Mouse (Mus musculus): ENCODE measurements around the gene Zbtb8b. TPM values are rescaled to one million over a fixed set of nuclear protein-coding genes. Genes with fewer than 3 reads are reported as not detected.

Gene Zbtb8b
- total RNA-seq, 2 experiments from 2014 or later: 5.0 to 5.2 TPM

- intact Hi-C loops (cut with DNase I): loop anchor here (2.0 kb wide), 1 partner anchor 56 kb away; no protein-coding TSS in a partner anchor
- H3K27ac ChIP-seq: peak overlapping the region; percentile 38; the same call in 1 of the 2 replicates
- peak; percentile 25 to 26 for DNase-seq (ENCODE audit: extremely low spot score in 1 of 2, low spot score in 2 of 2)
- peak; percentile 61 for TF ChIP-seq CTCF (IDR thresholded peaks at IDR 0.05)
- peak overlapping the region; percentile 51 for H3K4me3 ChIP-seq
These were observed 34.2 kb downstream of the Zbtb8b start for GRCm38 (mm10) chr4:129406447-129406846.

- DNase-seq (ENCODE audit: extremely low spot score in 1 of 2, low spot score in 2 of 2): no peak
- Histone ChIP-seq H3K4me3 (no peak overlapping the region), H3K27ac (no peak overlapping the region)
- intact Hi-C loops (cut with DNase I): no loop called here
- TF ChIP-seq CTCF (IDR thresholded peaks at IDR 0.05): no peak
These were observed 40.8 kb downstream of the Zbtb8b start for GRCm38 (mm10) chr4:129399813-129400212.

- H3K27ac ChIP-seq: no peak overlapping the region
- TF ChIP-seq CTCF (IDR thresholded peaks at IDR 0.05): no peak
- no peak for DNase-seq (ENCODE audit: extremely low spot score in 1 of 2, low spot score in 2 of 2)
- intact Hi-C loops (cut with DNase I): no loop called here
- no peak overlapping the region for H3K4me3 ChIP-seq
These were observed 43.7 kb downstream of the Zbtb8b start for GRCm38 (mm10) chr4:129396960-129397359.

GRCm38 (mm10) chr4:129394089-129394870 lies 46.4 kb downstream of the Zbtb8b start:
- intact Hi-C loops (cut with DNase I): no loop called here
- DNase-seq (ENCODE audit: extremely low spot score in 1 of 2, low spot score in 2 of 2): no peak
- no peak for TF ChIP-seq CTCF (IDR thresholded peaks at IDR 0.05)
- Histone ChIP-seq H3K27ac (no peak overlapping the region), H3K4me3 (no peak overlapping the region)

GRCm38 (mm10) chr4:129390936-129391557 lies 49.6 kb downstream of the Zbtb8b start:
- intact Hi-C loops (cut with DNase I): no loop called here
- Histone ChIP-seq H3K4me3 (no peak overlapping the region), H3K27ac (no peak overlapping the region)
- TF ChIP-seq CTCF (IDR thresholded peaks at IDR 0.05): no peak
- DNase-seq (ENCODE audit: extremely low spot score in 1 of 2, low spot score in 2 of 2): no peak

GRCm38 (mm10) chr4:129390216-129390743 lies 50.4 kb downstream of the Zbtb8b start:
- intact Hi-C loops (cut with DNase I): no loop called here
- DNase-seq (ENCODE audit: extremely low spot score in 1 of 2, low spot score in 2 of 2): no peak
- no peak for TF ChIP-seq CTCF (IDR thresholded peaks at IDR 0.05)
- Histone ChIP-seq H3K27ac (no peak overlapping the region), H3K4me3 (no peak overlapping the region)

GRCm38 (mm10) chr4:129388404-129388803 lies 52.2 kb downstream of the Zbtb8b start:
- intact Hi-C loops (cut with DNase I): no loop called here
- DNase-seq (ENCODE audit: extremely low spot score in 1 of 2, low spot score in 2 of 2): no peak
- Histone ChIP-seq H3K27ac (no peak overlapping the region), H3K4me3 (no peak overlapping the region)
- TF ChIP-seq CTCF (IDR thresholded peaks at IDR 0.05): no peak

- TF ChIP-seq CTCF (IDR thresholded peaks at IDR 0.05): no peak
- H3K4me3 ChIP-seq: no peak overlapping the region
- intact Hi-C loops (cut with DNase I): no loop called here
- H3K27ac ChIP-seq: no peak overlapping the region
- no peak for DNase-seq (ENCODE audit: extremely low spot score in 1 of 2, low spot score in 2 of 2)
These were observed 53.7 kb downstream of the Zbtb8b start for GRCm38 (mm10) chr4:129386989-129387388.

GRCm38 (mm10) chr4:129386269-129386946 lies 54.2 kb downstream of the Zbtb8b start:
- no peak for TF ChIP-seq CTCF (IDR thresholded peaks at IDR 0.05)
- Histone ChIP-seq H3K27ac (no peak overlapping the region), H3K4me3 (no peak overlapping the region)
- DNase-seq (ENCODE audit: extremely low spot score in 1 of 2, low spot score in 2 of 2): no peak
- intact Hi-C loops (cut with DNase I): no loop called here

- no peak for TF ChIP-seq CTCF (IDR thresholded peaks at IDR 0.05)
- no peak overlapping the region for H3K4me3 ChIP-seq
- no peak overlapping the region for H3K27ac ChIP-seq
- no peak for DNase-seq (ENCODE audit: extremely low spot score in 1 of 2, low spot score in 2 of 2)
- intact Hi-C loops (cut with DNase I): no loop called here
These were observed 55.0 kb downstream of the Zbtb8b start for GRCm38 (mm10) chr4:129385685-129386084.

- H3K4me3 ChIP-seq: no peak overlapping the region
- DNase-seq (ENCODE audit: extremely low spot score in 1 of 2, low spot score in 2 of 2): no peak
- intact Hi-C loops (cut with DNase I): no loop called here
- no peak overlapping the region for H3K27ac ChIP-seq
- no peak for TF ChIP-seq CTCF (IDR thresholded peaks at IDR 0.05)
These were observed 56.2 kb downstream of the Zbtb8b start for GRCm38 (mm10) chr4:129384440-129384839.

GRCm38 (mm10) chr4:129383586-129383985 lies 57.1 kb downstream of the Zbtb8b start:
- no peak overlapping the region for H3K4me3 ChIP-seq
- no peak overlapping the region for H3K27ac ChIP-seq
- intact Hi-C loops (cut with DNase I): no loop called here
- TF ChIP-seq CTCF (IDR thresholded peaks at IDR 0.05): no peak
- DNase-seq (ENCODE audit: extremely low spot score in 1 of 2, low spot score in 2 of 2): no peak
